Mouse (Mus musculus): ENCODE measurements around the gene Gm45808. TPM values are rescaled to one million over a fixed set of nuclear protein-coding genes. Genes with fewer than 3 reads are reported as not detected.
"Not testable (repeated sequence)": the region's sequence is repeated elsewhere in the genome, so short reads cannot be mapped to it uniquely, and the experiment has no call there.

Gm45808 gene
- total RNA-seq, 2 experiments from 2014 or later, result 14.9 to 20.7 TPM

DNA sequence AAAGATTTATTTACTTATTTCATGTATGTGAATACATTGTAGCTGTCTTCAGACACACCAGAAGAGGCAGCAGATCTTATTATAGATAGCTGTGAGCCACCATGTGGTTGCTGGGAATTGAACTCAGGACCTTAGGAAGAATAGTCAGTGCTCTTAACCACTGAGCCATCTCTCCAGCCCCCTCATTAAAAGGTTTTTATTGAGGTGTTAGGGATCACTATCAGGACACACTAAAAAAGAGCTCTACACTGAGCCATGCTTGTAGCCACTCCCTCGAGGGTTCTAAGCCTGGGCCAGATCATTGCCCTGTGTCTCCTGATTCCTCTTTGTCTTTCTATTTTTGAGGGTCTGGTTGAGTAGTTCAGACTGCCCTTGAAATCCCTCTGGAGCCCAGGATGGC, 10.2 kb downstream of the Gm45808 start:
- DNase-seq (ENCODE audit: low spot score in 2 of 2), result no peak

DNA sequence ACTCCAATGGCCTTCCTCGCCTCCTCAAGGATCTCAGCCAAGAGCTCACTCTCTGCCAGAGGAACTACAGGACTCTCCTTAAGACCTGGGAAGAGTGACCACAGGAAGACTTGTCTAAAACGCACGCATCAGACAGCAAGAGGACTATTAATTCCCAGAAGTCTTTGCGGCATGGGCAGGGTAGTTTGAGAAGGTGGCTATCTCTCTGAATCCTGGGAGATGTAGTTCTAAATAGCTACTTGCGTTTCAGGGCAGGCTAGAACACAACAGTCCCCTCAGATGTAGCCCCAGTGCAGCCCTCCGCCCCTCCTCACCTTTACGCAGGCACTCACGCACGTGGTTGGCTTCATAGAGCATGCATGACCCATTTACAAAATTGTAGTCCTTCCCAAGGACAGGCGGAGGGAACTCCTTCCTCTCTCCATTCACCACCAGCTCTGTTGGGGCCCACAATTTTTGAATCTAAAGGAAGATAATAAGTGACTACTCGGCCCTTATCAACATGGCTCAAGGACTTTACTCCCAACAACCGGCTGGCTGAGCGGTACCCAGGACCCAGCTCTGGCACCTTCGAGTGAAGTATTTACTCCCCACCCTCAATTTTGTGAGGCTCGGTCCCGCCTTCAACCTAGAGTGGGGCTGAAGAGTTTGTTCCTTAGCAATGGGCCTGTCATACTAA, 11.2 kb downstream of the Gm45808 start:
- no peak for DNase-seq (ENCODE audit: low spot score in 2 of 2)

DNA sequence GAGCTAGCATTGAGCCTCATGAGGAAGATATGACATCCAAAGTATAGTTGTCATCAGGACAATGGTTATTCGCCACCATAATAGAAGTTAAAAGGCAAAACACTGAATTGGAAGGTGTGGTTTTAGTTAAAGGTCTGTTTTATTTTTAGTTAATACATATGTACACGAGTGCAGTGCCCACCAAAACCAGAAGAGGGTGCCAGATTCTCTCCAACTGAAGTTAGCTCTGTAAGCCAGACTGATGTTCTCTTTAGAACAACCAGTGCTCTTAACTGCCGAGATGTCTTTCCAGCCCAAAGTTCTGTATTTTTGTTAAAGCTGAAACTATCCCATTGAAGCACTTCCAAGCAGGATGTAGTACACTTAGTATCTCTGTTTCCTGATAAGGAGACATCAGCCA, 15.7 kb downstream of the Gm45808 start:
- DNase-seq (ENCODE audit: low spot score in 2 of 2), result no peak

DNA sequence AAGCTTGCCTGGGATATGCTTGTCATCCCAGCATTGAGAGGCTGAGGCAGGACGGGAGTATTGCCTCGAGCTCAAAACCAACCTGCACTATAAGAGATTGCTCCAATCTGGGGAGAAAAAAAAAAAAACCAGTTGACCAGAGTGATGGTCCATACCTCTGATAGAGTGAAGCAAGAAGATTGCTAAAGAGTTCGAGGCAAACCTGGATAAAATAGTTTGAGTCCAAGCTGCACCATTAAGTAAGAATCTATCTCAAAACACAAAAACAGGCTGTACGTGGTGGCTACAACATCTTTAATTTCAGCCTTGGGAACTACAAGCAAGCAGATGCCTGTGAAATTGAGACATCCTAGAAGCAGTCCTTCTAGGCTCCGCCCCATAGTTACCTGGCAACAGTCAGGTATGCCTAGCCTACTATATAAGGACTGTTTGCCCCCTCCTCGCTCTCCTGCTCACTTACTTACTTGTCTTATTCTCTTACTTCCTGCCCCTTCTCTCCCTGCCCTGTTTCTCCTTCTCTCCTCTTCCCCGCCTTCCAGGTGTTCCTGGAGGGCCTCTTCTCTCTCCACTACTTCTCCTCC, 19.4 kb downstream of the Gm45808 start:
- no peak for DNase-seq (ENCODE audit: low spot score in 2 of 2)

DNA sequence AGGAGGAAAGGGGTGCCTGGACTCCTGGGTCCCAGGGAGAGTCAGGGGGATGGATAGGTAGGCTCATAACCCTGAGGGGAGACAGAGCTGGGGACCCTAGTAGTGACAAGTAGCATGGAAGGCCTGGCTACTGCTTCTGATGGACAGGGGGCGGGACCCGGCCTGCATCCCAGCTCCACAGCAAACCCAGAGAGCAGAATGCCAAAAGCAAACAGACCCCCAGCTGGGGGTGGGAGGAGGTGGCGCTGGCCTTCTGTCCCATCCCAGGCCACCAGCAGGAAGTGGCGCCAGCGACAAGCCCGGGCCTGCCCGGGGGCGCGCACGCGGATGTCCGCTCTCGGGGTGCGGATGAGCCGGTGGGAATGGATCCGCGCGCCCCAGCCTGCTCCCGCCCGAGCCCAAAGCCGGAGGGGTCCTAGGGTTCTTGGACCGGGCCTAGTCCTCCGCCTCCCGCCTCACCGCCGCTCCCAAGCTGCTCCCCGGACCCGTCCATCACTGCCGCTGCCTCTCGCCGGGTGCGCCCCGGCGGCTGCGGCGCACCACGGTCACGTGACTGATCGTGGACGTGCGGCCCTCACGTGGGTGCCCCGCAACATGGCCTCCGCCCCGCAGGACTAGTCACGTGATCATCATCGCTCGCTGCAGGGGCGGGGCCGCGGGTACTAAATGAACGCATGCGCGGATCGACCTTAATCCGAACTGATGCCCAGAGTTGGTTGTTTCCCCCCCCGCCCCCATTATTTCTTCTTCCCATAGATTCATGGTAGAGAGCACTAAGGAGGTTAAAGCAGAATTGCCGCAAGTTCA, 20.1 kb downstream of the Gm45808 start, which contains the start of gene Bax:
Gene Bax, minus strand, starts transcription at position 616 of the 807 bp plus-strand sequence.
- DNase-seq (ENCODE audit: low spot score in 2 of 2), result peak; percentile 86 to 89

DNA sequence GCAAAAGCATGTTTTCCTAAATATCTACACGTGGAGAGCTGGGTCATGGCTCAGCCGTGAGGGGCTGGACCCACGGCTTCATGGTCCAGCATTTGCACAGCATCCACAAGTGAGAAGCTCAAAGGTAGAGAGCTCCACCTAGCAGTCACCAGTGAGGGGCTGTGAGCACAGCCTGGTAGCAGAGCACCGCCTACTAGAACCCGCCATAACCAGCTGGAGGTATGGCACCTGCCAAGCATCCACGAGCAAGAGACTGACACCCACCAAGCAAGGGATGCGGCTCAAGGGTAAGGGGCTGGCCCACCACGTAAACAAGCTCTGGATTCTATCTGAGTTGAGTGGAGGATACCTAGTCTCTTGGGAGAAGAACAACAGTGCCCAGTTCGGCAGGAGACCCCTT, 21.1 kb downstream of the Gm45808 start:
- DNase-seq (ENCODE audit: low spot score in 2 of 2), result no peak

DNA sequence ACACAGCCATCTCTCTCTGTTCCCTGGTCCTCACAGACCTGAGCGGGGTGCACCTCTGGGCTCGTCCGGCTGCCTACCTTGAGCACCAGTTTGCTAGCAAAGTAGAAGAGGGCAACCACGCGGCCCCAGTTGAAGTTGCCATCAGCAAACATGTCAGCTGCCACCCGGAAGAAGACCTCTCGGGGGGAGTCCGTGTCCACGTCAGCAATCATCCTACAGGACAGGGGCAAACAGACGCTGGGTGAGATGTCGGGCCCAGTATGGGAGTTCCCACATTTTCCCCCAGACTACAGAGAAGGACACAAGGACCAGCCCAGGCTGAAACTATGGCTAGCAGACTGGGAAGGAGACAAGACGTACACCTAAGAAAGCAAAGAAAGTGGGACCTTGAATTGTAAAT, 21.5 kb downstream of the Gm45808 start:
- no peak for DNase-seq (ENCODE audit: low spot score in 2 of 2)

DNA sequence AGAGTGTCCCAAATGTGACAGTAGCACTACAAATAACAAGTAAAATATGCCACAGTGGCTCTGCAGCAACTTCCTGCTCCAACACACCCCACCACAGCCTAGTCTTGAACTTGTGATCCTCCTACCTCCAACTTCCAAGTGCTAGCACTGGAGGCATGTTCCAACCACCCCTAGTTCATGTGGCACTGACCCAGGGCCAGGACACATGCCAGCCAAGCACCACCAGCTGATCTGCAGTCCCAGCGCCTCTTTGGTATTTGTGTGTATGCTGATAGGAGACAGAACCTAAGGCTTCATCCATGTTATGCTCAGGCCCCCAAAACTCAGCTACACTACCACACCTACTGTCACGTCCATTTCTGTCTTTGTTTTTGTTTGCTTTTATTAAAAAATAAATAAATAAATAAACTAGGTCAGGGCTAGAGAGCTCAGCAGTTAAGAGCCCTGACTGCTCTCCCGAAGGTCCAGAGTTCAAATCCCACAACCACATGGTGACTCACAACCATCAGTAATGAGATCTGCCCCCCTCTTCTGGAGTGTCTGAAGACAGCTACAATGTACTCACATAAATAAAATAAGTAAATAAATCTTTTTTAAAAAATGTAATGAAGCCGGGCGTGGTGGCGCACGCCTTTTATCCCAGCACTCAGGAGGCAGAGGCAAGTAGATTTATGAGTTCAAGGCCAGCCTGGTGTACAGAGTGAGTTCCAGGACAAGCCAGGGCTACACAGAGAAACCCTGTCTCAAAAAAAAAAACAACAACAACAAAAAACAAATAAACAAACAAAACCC, 22.4 kb downstream of the Gm45808 start:
- DNase-seq (ENCODE audit: low spot score in 2 of 2), result no peak

DNA sequence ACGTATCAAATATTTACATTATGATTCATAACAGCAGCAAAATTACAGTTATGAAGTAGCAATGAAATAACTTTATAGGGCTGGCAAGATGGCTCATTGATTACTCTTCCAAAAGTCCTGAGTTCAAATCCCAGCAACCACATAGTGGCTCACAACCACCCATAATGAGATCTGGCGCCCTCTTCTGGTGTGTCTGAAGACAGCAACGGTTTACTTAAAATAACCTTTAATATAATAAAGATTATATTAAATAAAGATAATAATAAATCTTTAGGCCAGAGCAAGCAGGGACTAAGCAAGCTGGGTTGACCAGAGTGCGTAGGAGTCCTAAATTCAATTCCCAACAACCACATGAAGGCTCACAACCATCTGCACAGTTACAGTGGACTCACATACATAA, 23.7 kb downstream of the Gm45808 start:
- not testable (repeated sequence) for DNase-seq (ENCODE audit: low spot score in 2 of 2)

DNA sequence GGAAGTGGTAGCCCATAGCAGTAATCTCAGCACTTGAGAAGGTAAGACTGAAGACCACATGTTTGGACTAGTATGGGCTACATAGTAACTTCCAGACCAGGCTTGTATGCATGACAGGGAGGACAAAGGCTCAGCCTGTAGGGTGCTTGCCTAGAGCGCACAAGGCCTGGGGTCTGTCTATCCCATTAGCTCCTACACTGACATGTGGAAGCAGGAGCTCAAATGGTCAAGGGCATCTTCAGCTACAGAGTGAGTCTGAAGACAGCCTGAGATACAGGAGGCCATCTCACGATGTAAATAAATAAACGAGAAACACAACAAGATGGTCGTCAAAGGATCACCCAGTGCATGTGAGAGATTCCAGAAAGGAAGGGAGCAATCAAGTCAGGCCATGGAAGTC, 24.3 kb downstream of the Gm45808 start:
- no peak for DNase-seq (ENCODE audit: low spot score in 2 of 2)

DNA sequence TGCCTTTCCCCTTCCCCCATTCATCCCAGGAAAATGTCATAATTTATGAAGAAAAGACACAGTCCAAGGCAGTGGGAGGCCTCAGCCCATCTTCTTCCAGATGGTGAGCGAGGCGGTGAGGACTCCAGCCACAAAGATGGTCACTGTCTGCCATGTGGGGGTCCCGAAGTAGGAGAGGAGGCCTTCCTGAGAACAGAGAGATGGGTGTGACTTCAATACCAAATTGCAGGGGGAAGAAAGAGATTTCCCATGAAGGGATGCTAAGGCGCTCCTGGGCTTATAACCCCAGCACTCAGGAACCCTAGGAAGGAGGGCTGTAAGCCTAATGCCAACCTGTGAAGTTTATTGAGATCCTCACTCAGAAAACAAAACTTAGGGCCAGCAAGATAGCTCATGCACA, 24.8 kb downstream of the Gm45808 start:
- no peak for DNase-seq (ENCODE audit: low spot score in 2 of 2)

DNA sequence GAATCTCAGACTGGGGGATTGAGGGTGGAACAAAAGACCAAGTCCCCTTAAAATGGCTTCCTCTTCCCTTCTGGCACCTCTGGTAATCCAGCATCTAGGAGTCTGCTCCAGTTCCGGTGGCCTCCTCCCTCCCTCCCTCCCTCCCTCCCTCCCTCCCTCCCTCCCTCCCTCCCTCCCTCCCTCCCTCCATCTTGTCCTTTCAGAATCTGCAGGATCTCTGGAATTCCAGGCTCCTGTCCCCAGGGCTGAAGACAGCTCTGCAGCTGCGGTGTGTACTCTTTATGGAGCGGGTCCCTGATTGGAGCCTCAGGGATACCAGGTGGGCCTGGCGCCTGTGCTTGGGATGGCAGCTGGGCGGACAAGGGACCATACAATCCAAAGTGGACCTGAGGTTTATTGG, 25.3 kb downstream of the Gm45808 start:
- no peak for DNase-seq (ENCODE audit: low spot score in 2 of 2)

DNA sequence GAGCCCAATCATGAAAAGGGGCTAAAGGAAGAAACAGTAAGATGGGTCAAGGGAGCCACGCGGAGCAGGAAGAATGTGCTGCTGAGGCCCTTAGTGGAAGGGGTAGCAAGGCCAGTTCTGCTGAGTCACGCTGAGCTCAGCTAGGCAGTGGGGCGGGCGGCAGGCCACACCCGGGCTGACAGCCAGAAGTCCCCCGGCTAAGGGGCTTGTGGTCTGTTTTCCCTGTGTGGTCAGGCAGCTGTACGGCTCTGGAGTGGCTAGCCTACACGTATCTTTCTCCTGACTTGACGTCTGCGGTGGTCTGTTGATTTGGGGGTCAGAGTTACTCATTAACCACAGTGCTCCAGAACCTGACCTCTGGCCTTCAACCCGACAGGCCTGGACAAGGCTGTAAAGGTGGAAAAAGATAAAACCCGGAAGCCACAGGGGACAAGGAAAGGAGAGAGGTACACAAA, 25.7 kb downstream of the Gm45808 start:
- DNase-seq (ENCODE audit: low spot score in 2 of 2), result no peak

DNA sequence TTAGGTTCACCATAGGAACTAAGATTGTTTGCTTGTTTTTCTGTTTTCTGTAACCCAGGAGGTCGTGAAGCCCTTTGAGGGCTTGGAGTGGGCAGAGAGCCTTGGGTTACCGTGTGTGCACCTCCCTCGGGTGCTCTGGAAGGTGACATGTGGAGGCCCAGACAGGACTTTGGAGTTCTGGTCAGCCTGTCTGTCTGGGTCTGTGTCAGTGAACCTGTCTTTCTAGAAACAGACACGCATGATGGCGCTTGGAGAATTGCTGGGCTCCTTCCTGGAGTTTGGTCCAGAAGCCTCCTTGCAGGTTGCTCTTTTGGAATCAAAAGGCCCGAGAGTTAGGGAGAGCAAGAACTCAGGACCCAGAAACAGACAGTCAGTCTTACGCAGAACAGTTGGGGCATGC, 26.2 kb downstream of the Gm45808 start:
- no peak for DNase-seq (ENCODE audit: low spot score in 2 of 2)

DNA sequence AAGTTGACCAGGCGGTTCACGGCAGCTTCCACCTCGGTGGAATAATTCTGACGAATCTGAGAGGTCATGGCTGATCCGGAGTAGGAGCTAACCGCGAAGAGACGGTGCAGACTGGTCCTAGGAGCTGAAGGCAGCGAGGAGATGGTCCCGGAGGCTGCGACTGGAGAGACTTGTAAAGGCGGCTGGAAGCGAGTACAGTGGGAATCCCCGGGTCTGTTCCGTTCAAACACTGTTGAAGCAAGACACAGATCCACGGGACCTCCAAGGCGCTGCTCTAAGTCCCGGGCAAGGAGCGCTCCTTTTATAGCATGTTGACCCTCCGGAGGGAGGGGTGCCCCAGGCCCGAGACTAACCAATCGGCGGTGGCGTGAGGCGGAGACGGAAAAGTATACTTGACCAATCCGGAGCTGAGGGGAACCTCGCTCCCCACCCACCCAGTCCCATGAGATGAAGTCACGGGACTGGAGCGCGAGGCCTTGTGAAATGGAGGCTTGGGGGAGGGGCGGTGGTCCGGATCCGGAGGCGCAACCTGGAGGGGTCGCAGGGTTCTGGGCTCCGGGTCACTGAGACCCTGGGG, 27.0 kb downstream of the Gm45808 start, which contains the start of gene Ftl1:
Gene Ftl1, minus strand, starts transcription at position 321 of the 577 bp plus-strand sequence.
- peak; percentile 81 to 96 for DNase-seq (ENCODE audit: low spot score in 2 of 2)

DNA sequence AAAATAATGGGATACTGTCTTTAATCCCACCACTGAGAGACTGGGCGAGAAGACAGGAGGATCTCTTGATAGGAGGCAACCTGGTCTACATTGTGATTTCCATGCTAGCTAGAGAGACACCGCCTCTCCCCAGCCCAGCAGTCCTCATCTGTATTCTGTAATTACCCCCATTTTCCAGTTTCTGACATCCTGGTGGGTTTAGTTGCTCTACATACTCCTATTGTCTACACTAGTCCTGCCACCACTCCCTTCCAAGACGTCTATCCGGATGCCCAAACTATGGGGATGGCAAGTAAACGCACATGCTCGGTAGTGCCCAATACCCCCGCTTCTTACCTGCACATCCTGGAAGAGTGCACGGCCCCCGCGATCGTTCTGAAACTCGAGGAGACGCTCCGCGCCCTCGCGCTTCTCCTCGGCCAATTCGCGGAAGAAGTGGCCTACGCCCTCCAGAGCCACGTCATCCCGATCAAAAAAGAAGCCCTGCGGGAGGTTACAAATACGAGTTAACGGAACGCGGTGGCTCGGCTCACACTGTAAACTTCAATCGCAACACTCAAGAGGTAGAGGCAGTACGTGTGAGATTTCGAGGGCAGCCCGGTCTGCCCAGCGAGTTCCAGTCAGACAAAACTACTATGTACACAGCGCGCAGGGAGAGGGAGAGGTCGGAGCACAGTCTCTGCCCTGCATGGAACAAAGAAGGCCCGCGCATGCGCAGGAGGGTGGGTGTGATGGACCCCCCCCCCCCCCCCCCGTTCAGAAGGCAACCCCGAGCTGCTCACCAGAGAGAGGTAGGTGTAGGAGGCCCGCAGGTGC, 27.7 kb downstream of the Gm45808 start:
- peak; percentile 56 to 72 for DNase-seq (ENCODE audit: low spot score in 2 of 2)

DNA sequence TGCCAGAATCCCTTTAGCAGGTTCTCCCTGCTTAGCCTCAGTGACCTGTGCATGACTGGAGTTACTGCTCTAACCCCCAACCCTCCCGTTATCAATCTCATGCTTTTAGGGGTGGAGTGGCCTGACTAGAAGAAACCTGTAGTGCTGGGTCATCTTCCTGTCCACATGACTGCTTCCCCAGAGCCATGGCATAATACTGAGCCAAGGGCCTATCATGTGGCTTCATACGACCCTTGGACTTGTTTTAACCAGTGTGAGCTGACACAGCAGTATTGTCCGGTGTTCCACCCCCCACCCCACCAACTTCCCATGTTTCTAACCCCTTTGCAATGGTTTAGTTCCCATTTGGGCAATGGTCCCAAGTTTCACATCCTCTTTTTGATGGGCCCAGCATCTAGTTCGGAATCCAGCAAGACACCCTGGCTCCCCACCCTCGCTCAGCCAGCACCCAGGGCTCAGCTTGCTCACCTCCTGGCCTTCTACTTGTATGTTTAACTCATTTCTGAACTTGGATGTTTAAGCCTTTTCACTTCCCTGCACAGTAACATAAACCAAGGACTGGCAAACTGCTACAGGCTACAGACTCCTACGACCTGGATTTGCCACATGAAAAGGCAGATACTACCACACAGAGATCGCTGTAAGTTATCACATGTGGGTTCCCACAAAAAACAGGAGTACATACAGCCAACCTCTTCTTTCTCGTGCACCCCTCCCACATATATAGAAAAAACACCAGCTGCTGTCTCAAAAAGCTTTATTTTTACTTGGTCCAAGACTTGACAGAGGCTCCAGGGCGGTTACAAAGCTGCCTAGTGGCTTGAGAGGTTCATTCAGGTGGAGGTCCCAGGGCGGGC, 29.2 kb downstream of the Gm45808 start:
- no peak for DNase-seq (ENCODE audit: low spot score in 2 of 2)

DNA sequence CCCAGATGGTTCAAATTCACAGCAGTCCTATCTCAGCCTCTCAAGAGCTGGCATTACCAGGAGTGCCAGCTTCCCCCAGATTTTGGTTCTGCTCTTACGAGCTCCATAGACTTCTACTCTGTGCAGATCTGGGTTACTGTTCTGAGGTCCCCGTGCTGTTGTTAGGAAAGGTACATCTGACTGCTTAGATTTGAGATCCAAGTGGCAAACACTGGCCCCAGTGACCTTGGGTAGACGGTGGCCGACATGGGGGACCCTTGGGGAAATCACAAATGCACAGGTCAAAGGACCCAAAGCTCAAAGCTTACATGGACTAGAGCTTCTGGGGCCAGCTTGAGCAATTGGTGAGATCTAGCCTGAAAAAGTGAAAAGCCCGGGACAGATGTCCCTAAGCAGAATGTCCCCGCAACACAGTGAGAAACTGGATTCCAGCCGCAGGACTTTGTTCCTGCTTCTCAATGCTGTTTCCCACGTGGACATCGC, 29.8 kb downstream of the Gm45808 start:
- no peak for DNase-seq (ENCODE audit: low spot score in 2 of 2)

Measured in adrenal gland, postnatal 4 days (tissue).